Mouse (Mus musculus) Patski (cell line): Measurements from ENCODE around the gene Slc25a26. TPM values are rescaled to one million over a fixed set of nuclear protein-coding genes. Genes with fewer than 3 reads are reported as not detected.
A peak's percentile ranks its signal among the peaks of the same experiment; 100 is the strongest.

Source experiments
- ATAC-seq: fragments of 100-300 bp; one replicate; pipeline ENCODE4 v1.8.0; 2021
- CTCF ChIA-PET: fragments of 350-600 bp; sonication (Branson Sonifier 250); formaldehyde crosslinking; loops from one replicate; lab custom pipeline; 2022; ENCODE audit warnings: inconsistent platforms; lab: Charles Lee
- POLR2A ChIA-PET: fragments of 350-600 bp; sonication (Branson Sonifier 250); formaldehyde crosslinking; loops from one replicate; lab custom pipeline; 2022; ENCODE audit warnings: antibody characterized with exemption, inconsistent platforms; lab: Charles Lee
- DNase-seq: peaks from one replicate; pipeline ENCODE4 v3.0.0-alpha.2; 2011; ENCODE audit warnings: low read depth, low spot score
- H3K27me3 ChIP-seq: fragments of 371-371 bp; one replicate; pipeline ENCODE4 v1.5.1; 2021
- CTCF ChIP-seq: fragments of 100-300 bp; IDR thresholded peaks from one replicate; pipeline ENCODE4 v1.5.1; 2021
- in situ Hi-C: fragments of 300-500 bp; cut with MboI; formaldehyde crosslinking; loops from 3 replicates; pipeline ENCODE4 v1.11.1; 2018; ENCODE audit warnings: low pct_unique_long_range_greater_than_20kb, mixed read lengths
- polyA plus RNA-seq: library from polyadenylated mRNA; unstranded; gene quantifications from one replicate; pipeline ENCODE4 v1.2.3, GENCODE M21; 2021

Slc25a26 gene
- polyA plus RNA-seq, 1 experiment from 2014 or later = 13.2 TPM

- peak; percentile 27 for ATAC-seq
- ChIA-PET POLR2A (interaction anchor here (0.6 to 0.9 kb wide), 2 partner anchors 14 to 19 kb away, joined by 3 to 4 read pairs; no protein-coding TSS in a partner anchor), CTCF (interaction anchor here (1.7 kb wide), 1 partner anchor 34 kb away, joined by 8 read pairs; no protein-coding TSS in a partner anchor)
- H3K27me3 ChIP-seq = no peaks in the 10 kb centered on the region
- in situ Hi-C loops = no loop called here
- DNase-seq = no peak
- no peak for TF ChIP-seq CTCF
Observed at GRCm38 (mm10) chr6:94653388-94654316, 153.5 kb downstream of the Slc25a26 start.

Other genes with a start within 250 kb of the Slc25a26 start
- gene Magi1, start 216.4 kb upstream of the Slc25a26 start, polyA plus RNA-seq = 24.3 TPM
- 45.8 TPM for gene Lrig1, start 199.8 kb downstream of the Slc25a26 start, polyA plus RNA-seq